Mouse (Mus musculus): ENCODE measurements at regions not wholly inside any gene's neighbourhood (a gene's known extent, or its start where the extent isn't known, plus 50 kb on each side); places are given as distances from the start of the nearest gene placed in this dataset.

- DNase-seq (ENCODE audit: low read depth), result no peak
These were observed 146.1 kb downstream of the Psat1 start for GRCm38 (mm10) chr19:15800856-15801706.

- DNase-seq (ENCODE audit: low read depth), result no peak
These were observed 150.7 kb downstream of the Psat1 start for GRCm38 (mm10) chr19:15796466-15796865.

- no peak for DNase-seq (ENCODE audit: low read depth)
These were observed 155.2 kb downstream of the Psat1 start for GRCm38 (mm10) chr19:15791942-15792341.

GRCm38 (mm10) chr19:15791264-15791913 lies 155.7 kb downstream of the Psat1 start:
- no peak for DNase-seq (ENCODE audit: low read depth)

- DNase-seq (ENCODE audit: low read depth), result no peak
These were observed 156.4 kb downstream of the Psat1 start for GRCm38 (mm10) chr19:15790620-15791263.

GRCm38 (mm10) chr19:15789741-15790140 lies 157.4 kb downstream of the Psat1 start:
- DNase-seq (ENCODE audit: low read depth), result no peak

DNA sequence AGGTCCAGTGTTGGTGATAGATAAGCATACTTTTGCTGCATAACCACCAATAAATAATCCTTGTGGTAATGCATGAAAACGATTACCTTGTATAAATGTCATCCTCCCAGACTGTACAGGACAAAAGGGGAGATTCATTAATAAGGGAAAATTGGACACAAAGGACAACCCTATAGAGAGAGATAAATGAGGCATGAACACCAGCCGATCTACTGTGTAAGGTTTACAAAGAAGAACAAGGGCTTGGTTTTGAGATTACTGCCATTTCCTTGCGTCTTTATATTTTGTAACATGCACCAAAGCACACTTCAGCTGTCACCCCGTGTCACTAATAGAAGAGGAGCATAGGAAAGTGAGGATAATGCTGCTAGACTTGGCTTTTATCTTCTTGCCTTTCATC lies 162.5 kb downstream of the Psat1 start:
- no peak for DNase-seq (ENCODE audit: low read depth)

- DNase-seq (ENCODE audit: low read depth), result no peak
These were observed 177.5 kb downstream of the Psat1 start for GRCm38 (mm10) chr19:15769651-15770050.

GRCm38 (mm10) chr19:15761086-15761485 lies 186.1 kb downstream of the Psat1 start:
- DNase-seq (ENCODE audit: low read depth), result no peak

DNA sequence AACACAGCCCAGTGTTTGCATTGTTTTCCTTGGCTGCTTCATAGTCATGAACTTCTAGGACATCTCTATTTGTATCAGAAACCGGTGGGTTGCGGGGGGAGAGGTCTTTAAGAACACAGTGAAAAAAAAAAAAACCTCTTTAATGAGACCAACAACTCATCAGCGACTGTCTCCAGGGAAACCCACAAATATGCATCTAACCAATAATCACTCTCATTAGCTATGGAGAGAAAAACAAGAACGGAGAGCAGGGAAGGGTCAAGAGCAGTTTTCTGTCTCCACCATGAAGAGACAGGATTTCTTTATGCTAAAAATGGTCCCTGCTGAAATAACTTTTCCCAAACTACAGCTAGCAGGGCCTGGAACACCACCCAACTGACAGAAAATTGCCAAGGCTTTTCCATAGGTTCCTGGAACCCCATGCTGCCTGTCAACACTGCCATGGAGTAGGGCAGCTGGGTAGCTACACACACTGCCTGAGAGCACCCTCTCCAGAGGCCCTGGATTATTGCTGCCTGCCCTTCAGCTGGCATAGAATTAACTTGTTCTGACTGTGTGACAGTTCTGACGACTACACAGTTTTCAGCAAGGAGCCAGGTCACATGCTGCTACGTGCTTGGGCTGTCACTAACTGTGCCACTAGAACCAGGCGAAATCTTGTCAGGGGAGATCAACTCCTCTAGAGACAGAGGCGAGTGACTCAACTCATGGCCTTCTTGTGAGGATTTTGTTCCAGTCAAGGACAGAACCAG lies 201.9 kb downstream of the Psat1 start:
- DNase-seq (ENCODE audit: low read depth), result no peak

DNA sequence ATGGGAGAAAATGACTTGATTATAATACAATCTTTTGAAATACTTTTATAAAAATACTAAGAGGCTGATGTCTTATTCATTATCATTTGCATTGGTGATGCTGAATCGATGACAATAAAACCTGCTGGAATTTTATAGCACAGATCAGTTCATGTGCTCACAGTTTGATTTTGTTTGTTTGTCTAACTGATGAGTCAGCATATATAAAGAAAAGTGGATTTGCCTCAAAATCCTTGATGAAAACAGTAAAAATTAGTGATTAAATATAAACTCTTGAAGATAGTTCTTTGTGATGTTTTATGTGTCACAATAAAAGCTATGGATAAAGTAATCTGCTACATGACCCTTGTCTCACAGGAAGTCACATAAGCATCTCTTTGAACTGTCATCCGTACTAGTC lies 210.9 kb downstream of the Psat1 start:
- no peak for DNase-seq (ENCODE audit: low read depth)

DNA sequence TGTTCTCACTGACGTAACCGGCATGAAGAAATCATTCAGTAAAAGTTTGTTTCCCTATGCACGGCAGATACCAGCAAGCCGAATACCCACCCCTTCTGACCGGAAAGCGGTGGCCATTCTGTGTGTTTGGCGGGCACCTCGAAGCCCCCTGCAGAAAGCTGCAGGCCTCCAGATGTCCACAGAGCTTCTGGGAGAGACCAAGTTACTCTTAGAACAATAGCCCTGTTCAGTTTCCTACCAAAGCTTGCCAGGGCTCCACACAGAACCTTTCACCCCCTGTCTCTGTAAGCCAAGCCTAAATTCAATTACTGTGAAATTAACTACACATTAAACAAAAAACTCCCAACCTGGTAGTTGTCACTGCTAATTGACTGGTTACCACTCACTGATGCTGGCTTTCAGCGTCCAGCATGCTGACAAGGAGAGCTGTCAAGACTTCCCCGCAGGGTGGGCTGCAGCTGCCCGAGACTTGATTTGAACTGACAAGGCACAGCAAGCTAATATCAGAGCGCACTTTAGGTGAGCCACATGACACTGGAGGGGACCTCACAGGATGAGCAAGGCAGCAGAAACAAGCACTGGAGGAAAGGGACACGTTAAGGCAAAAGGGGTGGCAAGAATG lies 220.2 kb downstream of the Psat1 start:
- DNase-seq (ENCODE audit: low read depth), result no peak

DNA sequence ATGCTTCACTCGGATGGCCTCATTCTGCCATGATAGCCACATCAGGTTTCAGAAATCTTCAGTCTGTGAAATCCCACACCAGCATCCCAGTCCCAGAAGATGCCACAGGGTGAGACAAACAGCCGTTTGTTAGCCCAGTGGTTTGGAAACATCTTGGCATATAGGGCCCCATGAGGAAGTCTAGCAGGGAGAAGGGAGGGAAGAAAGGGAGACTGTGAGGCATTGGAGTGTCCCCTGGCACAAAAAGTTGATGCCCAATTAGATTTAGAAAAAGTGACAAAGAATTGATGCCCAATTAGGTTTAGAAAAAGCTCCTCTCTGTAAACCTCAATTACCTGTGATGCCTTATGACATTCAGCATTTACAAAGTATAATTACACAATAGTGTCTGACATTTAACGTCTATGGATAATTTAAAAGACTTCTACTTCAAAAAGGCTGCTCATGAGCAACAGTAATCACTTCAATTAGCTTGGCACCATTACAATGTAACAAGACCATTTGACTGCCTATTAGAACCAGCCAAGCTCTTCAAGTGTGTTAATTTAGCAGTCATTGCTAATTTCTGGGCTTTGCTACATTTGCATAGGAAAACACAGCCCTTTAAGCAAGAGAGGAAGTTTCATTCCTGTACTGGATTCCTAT lies 254.6 kb downstream of the Psat1 start:
- no peak for DNase-seq (ENCODE audit: low read depth)

DNA sequence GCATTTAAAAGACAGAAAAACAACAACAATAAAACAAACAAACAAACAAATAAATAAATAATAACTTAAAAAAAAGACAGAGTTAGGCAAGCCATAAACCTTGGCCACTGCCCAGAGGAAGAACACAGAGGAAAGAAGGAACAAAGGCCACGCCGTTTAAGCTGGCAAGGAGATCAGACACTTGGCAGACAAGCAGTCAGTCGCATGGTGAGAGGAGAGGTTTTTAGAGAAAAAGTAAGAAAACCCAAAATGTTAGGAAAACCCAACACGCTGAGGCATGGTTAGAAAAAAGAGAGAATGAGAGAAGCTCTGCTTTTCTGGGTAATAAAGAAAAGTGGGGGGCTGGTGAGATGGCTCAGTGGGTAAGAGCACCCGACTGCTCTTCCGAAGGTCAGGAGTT lies 277.1 kb downstream of the Psat1 start:
- DNase-seq (ENCODE audit: low read depth), result no peak

DNA sequence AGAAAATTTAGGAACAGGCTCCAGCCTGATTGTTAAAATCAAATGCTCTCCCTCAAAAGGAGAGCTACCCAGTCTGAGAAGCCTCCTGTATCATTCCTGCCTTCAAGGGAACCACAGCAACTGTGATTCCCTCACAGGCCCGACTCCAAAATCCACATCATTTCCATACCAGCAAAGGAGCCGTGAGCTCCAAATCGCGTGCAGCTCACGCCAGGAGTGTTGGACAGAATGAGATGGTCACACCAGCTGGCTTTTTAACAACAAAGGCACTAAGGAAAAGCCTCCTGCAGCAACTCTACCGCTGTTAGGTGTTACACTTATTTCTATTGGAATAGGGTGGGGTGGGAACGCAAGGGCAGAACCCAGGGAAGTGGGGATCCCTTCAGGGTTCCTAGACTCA lies 277.6 kb downstream of the Psat1 start:
- DNase-seq (ENCODE audit: low read depth), result no peak

DNA sequence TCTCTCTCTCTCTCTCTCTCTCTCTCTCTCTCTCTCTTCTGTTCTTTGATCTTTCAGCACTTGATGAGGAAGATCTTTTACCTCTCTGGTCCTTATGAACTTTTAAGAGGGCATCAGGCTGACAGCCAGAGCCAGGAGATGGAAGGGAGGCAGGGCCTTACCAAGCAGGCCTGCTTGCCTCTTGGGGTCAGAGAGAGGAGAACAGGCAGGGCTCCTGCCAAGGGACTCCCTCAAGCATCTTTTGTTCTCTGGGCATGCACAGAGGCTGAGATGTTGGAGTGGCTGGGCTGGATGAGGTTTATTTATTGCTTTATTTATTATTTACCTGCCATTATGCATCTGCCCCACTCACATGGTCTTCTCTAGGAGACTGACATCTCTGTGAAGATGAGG lies 278.5 kb downstream of the Psat1 start:
- DNase-seq (ENCODE audit: low read depth), result no peak

DNA sequence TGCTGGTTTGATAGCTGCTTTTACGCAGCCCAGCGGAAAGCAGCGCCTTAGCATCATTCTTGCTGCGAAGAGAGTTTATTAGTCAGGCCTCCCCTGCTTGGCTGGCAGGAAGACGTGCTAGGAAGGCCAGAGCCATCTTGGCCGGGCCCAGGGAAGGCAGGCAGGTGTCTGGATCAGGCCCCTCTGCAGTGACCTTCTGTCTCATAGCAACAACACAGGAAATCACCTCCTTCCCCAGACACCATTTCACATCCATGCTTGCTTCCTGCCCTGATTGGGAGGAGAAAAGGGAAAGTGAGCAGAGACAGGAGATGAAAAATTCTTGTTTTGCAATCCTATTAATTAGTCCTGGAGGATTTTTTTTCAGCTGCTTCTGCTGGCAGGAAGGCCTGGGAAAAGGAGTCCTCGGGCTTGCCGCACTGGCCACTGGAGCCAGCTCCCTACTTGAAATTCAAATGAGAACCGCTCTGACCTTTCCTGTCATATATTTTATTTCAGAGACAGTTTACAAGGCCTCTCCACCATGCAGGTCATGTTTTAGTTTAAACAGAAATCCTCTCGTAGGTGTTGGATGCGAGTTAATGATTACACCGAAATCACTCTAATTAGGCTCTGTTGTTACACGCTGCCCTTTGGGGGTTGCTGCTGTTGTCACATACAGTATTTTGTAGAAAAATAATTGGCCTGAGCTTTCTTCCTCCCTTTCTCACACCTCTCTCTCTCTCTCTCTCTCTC lies 279.1 kb downstream of the Psat1 start:
- no peak for DNase-seq (ENCODE audit: low read depth)

GRCm38 (mm10) chr19:15663659-15664255 lies 283.4 kb downstream of the Psat1 start:
- DNase-seq (ENCODE audit: low read depth), result no peak

DNA sequence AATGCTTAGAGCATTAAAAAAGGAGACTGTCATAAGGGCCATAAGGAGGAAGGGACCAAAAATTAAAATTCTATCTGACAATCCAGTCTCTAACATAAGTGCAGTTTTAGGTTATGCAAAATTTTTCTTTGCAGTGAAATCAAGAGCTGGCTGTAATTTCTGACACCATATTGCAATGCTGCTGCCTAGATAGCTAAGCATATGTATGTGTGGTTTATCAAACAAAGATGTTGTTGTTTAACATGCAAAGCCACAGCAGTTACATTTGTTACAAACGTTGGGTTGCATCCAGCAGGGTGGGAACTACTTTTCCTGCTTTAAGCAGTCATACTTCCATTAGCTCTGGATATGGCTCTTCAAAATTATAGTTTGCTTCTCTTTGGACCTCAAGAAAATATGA lies 288.5 kb downstream of the Psat1 start:
- no peak for DNase-seq (ENCODE audit: low read depth)

- DNase-seq (ENCODE audit: low read depth), result no peak
These were observed 289.3 kb downstream of the Psat1 start for GRCm38 (mm10) chr19:15657846-15658245.
